Mouse (Mus musculus) forebrain, embryonic 16.5 days (tissue): ENCODE results near the gene Smg1. TPM values are rescaled to one million over a fixed set of nuclear protein-coding genes. Genes with fewer than 3 reads are reported as not detected.

ENCODE experiments used
- ATAC-seq: fragments of 200-750 bp; cut with Nextera tagmentation; 2 replicates; pipeline ENCODE4 v1.8.0; 2017; ENCODE audit warnings: mild to moderate bottlenecking, moderate library complexity
- H3K27ac ChIP-seq: fragments of 300-500 bp; sonication (generic); 2 replicates; pipeline ENCODE4 v1.5.1; 2014; ENCODE audit warnings: low read length, control low read depth
- H3K27me3 ChIP-seq: fragments of 300-500 bp; sonication (generic); replicated peaks from 2 replicates; pipeline ENCODE4 v1.6.1; 2014; ENCODE audit warnings: low read length; ENCODE audit not compliant: control insufficient read depth, insufficient read depth
- H3K36me3 ChIP-seq: fragments of 300-500 bp; sonication (generic); 2 replicates; pipeline ENCODE4 v1.6.1; 2014; ENCODE audit not compliant: control insufficient read depth, insufficient read depth
- H3K4me1 ChIP-seq: fragments of 300-500 bp; sonication (generic); replicated peaks from 2 replicates; pipeline ENCODE4 v1.6.1; 2014; ENCODE audit warnings: low read length; ENCODE audit not compliant: control insufficient read depth, insufficient read depth
- H3K4me2 ChIP-seq: fragments of 300-500 bp; sonication (generic); 2 replicates; pipeline ENCODE4 v1.6.1; 2014; ENCODE audit warnings: mild to moderate bottlenecking, low read length, control low read depth
- H3K4me3 ChIP-seq: fragments of 300-500 bp; sonication (generic); replicated peaks from 2 replicates; pipeline ENCODE4 v1.5.1; 2014; ENCODE audit warnings: mild to moderate bottlenecking, low read length, control low read depth
- H3K9ac ChIP-seq: fragments of 300-500 bp; sonication (generic); replicated peaks from 2 replicates; pipeline ENCODE4 v1.6.1; 2014; ENCODE audit warnings: low read depth, low read length, control low read depth
- H3K9me3 ChIP-seq: fragments of 300-500 bp; sonication (generic); 2 replicates; pipeline ENCODE4 v1.6.1; 2016; ENCODE audit warnings: low read length; ENCODE audit not compliant: control insufficient read depth
- WGBS: fragments of 180-500 bp; shearing (Covaris S2); extraction: QIAGEN DNeasy Blood & Tissue Kit; methylation state at CpG from one replicate; pipeline ENCODE4 v1.1.7; 2014; 5-methylcytosine and 5-hydroxymethylcytosine counted together
- polyA plus RNA-seq: library from polyadenylated mRNA; unstranded; fragments of >200 nt; fragmentation: Nextera tagmentation; extraction: Ambion mirVana; gene quantifications from 2 replicates; pipeline ENCODE4 v1.2.1, GENCODE M21; 2015

Smg1 gene
- polyA plus RNA-seq, 1 experiment from 2014 or later, result 21.6 TPM

- Histone ChIP-seq H3K27me3 (no peaks in the 10 kb centered on the region), H3K9ac (no peak overlapping the region), H3K9me3 (no peaks in the 10 kb centered on the region), H3K36me3 (peaks cover 25% of the 10 kb centered on the region), H3K4me3 (no peak overlapping the region), H3K4me1 (no peaks in the 10 kb centered on the region), H3K4me2 (no peak overlapping the region), H3K27ac (no peak overlapping the region)
- no peak for ATAC-seq
- WGBS, result 76% methylated on average over 5 of the region's 5 CpGs
Observed at GRCm38 (mm10) chr7:118104458-118105052, 138.9 kb downstream of the Smg1 start.

GRCm38 (mm10) chr7:118103462-118104379 is 139.7 kb downstream of the Smg1 start:
- H3K4me1 ChIP-seq, result no peaks in the 10 kb centered on the region
- peak; percentile 27 for ATAC-seq
- no peaks in the 10 kb centered on the region for H3K9me3 ChIP-seq
- H3K27me3 ChIP-seq, result no peaks in the 10 kb centered on the region
- WGBS, result 39% methylated on average over 5 of the region's 5 CpGs
- peaks cover 23% of the 10 kb centered on the region for H3K36me3 ChIP-seq
- H3K4me2 ChIP-seq, result no peak overlapping the region
- H3K4me3 ChIP-seq, result no peak overlapping the region
- no peak overlapping the region for H3K9ac ChIP-seq
- no peak overlapping the region for H3K27ac ChIP-seq

GRCm38 (mm10) chr7:118102678-118103461 is 140.6 kb downstream of the Smg1 start:
- ATAC-seq, result peak; percentile 44
- H3K4me3 ChIP-seq, result no peak overlapping the region
- H3K4me2 ChIP-seq, result no peak overlapping the region
- WGBS, result 40% methylated on average over 4 of the region's 4 CpGs
- H3K27ac ChIP-seq, result no peak overlapping the region
- no peak overlapping the region for H3K9ac ChIP-seq
- H3K36me3 ChIP-seq, result peaks cover 17% of the 10 kb centered on the region
- no peaks in the 10 kb centered on the region for H3K4me1 ChIP-seq
- H3K9me3 ChIP-seq, result no peaks in the 10 kb centered on the region
- H3K27me3 ChIP-seq, result no peaks in the 10 kb centered on the region

- no peak overlapping the region for H3K9ac ChIP-seq
- ATAC-seq, result peak; percentile 49
- no peak overlapping the region for H3K4me2 ChIP-seq
- no peak overlapping the region for H3K27ac ChIP-seq
- H3K9me3 ChIP-seq, result no peaks in the 10 kb centered on the region
- H3K36me3 ChIP-seq, result peaks cover 11% of the 10 kb centered on the region
- WGBS, result 40% methylated on average over 4 of the region's 4 CpGs
- H3K4me3 ChIP-seq, result no peak overlapping the region
- no peaks in the 10 kb centered on the region for H3K27me3 ChIP-seq
- H3K4me1 ChIP-seq, result no peaks in the 10 kb centered on the region
Observed at GRCm38 (mm10) chr7:118102231-118102630, 141.2 kb downstream of the Smg1 start.

GRCm38 (mm10) chr7:118097615-118098014 is 145.9 kb downstream of the Smg1 start:
- 78% methylated on average over 7 of the region's 7 CpGs for WGBS
- Histone ChIP-seq H3K36me3 (no peaks in the 10 kb centered on the region), H3K27ac (no peak overlapping the region), H3K9ac (no peak overlapping the region), H3K4me1 (no peaks in the 10 kb centered on the region), H3K4me2 (no peak overlapping the region), H3K27me3 (no peaks in the 10 kb centered on the region), H3K9me3 (no peaks in the 10 kb centered on the region), H3K4me3 (no peak overlapping the region)
- no peak for ATAC-seq

Other genes starting within 250 kb of the Smg1 start
- 414 and 460 TPM in 2 replicates for gene Rps15a, start 127.5 kb downstream of the Smg1 start, polyA plus RNA-seq
- 497 and 550 TPM in 2 replicates for gene Arl6ip1, start 114.0 kb downstream of the Smg1 start, polyA plus RNA-seq
- gene Syt17, start 204.6 kb upstream of the Smg1 start, polyA plus RNA-seq, result 6.0 and 7.1 TPM in 2 replicates
- gene Itpripl2, start 248.3 kb upstream of the Smg1 start, polyA plus RNA-seq, result 0.75 and 0.89 TPM in 2 replicates